Mouse (Mus musculus) small intestine, adult 2 months (tissue): Measurements from ENCODE around the gene Dmpk.

Source experiments
- CTCF ChIP-seq: fragments of 200-500 bp; IDR thresholded peaks from 2 replicates; pipeline ENCODE4 v1.5.1; 2012; ENCODE audit warnings: low read depth, mild to moderate bottlenecking, control low read depth, inconsistent platforms, low read length, moderate library complexity, mixed read lengths; ENCODE audit not compliant: insufficient replicate concordance, insufficient read length; ENCODE audit errors: extremely low read depth
- POLR2A ChIP-seq: fragments of 200-500 bp; IDR thresholded peaks from 2 replicates; pipeline ENCODE4 v1.6.1; 2012; ENCODE audit warnings: low read depth, mild to moderate bottlenecking, control low read depth, inconsistent platforms, low read length, moderate library complexity

DNA sequence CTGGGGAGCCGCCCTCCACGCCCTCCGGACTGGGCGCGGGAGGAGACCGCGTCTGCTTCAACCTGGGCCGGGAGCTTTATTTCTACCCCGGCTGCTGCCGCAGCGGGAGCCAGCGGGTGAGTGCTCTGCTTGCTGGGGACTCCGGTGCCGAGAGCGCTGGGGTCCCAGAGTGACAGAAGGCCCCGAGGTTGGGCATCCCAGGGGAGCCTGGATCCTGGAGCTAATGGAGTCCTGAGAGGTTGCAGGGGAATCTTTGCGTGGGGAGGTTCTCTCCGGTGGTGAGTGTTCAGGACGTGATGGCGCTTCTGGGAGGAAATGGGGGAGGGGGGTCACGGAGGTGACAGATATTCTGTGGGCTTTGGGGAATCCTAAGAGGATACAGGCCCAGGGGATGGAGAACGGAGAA, 7.1 kb upstream of the Dmpk start:
- TF ChIP-seq CTCF (no peak), POLR2A (no peak)
